Mouse (Mus musculus) liver, embryonic 16.5 days (tissue): ENCODE data around the gene Gpr162. TPM values are rescaled to one million over a fixed set of nuclear protein-coding genes. Genes with fewer than 3 reads are reported as not detected.

Experiments
- ATAC-seq: fragments of 200-750 bp; cut with Nextera tagmentation; 2 replicates; pipeline ENCODE4 v1.8.0; 2017; ENCODE audit warnings: low read depth, mild to moderate bottlenecking, moderate number of reproducible peaks, moderate library complexity
- H3K27ac ChIP-seq: fragments of 300-500 bp; sonication (generic); 2 replicates; pipeline ENCODE4 v1.5.1; 2014; ENCODE audit warnings: mild to moderate bottlenecking, low read length
- H3K27me3 ChIP-seq: fragments of 300-500 bp; sonication (generic); 2 replicates; pipeline ENCODE4 v1.6.1; 2014; ENCODE audit warnings: low read depth, low read length, mixed read lengths; ENCODE audit not compliant: control insufficient read depth, insufficient read depth
- H3K36me3 ChIP-seq: fragments of 300-500 bp; sonication (generic); 2 replicates; pipeline ENCODE4 v1.6.1; 2014; ENCODE audit warnings: mild to moderate bottlenecking; ENCODE audit not compliant: control insufficient read depth, insufficient read depth
- H3K4me1 ChIP-seq: fragments of 300-500 bp; sonication (generic); 2 replicates; pipeline ENCODE4 v1.6.1; 2014; ENCODE audit warnings: low read depth, low read length, mixed read lengths; ENCODE audit not compliant: control insufficient read depth
- H3K4me2 ChIP-seq: fragments of 300-500 bp; sonication (generic); 2 replicates; pipeline ENCODE4 v1.6.1; 2014; ENCODE audit warnings: low read depth, low read length, mixed read lengths
- H3K4me3 ChIP-seq: fragments of 300-500 bp; sonication (generic); 2 replicates; pipeline ENCODE4 v1.5.1; 2014; ENCODE audit warnings: low read depth, mild to moderate bottlenecking, low read length
- H3K9ac ChIP-seq: fragments of 300-500 bp; sonication (generic); 2 replicates; pipeline ENCODE4 v1.6.1; 2014; ENCODE audit warnings: low read depth, low read length
- H3K9me3 ChIP-seq: fragments of 300-500 bp; sonication (generic); replicated peaks from 2 replicates; pipeline ENCODE4 v1.6.1; 2016; ENCODE audit warnings: low read length; ENCODE audit not compliant: control insufficient read depth
- WGBS: fragments of 180-500 bp; shearing (Covaris S2); extraction: QIAGEN DNeasy Blood & Tissue Kit; methylation state at CpG from one replicate; pipeline ENCODE4 v1.1.7; 2014; ENCODE audit not compliant: insufficient replicate concordance; 5-methylcytosine and 5-hydroxymethylcytosine counted together
- polyA plus RNA-seq: library from polyadenylated mRNA; unstranded; fragments of >200 nt; fragmentation: Nextera tagmentation; extraction: Ambion mirVana; gene quantifications from 2 replicates; pipeline ENCODE4 v1.2.1, GENCODE M21; 2015

Gene Gpr162
- polyA plus RNA-seq, 1 experiment from 2014 or later = 0.02 TPM

- Histone ChIP-seq H3K27ac (no peak overlapping the region), H3K4me2 (no peak overlapping the region), H3K9ac (no peak overlapping the region), H3K4me1 (peaks cover 19% of the 10 kb centered on the region), H3K27me3 (no peaks in the 10 kb centered on the region), H3K4me3 (no peak overlapping the region), H3K9me3 (no peaks in the 10 kb centered on the region), H3K36me3 (peaks cover 32% of the 10 kb centered on the region)
- WGBS = 89% methylated on average over 8 of the region's 8 CpGs
- ATAC-seq = no peak
These were observed 46.2 kb downstream of the Gpr162 start for GRCm38 (mm10) chr6:124817563-124817962.

GRCm38 (mm10) chr6:124817125-124817524 is 46.7 kb downstream of the Gpr162 start:
- no peak overlapping the region for H3K27ac ChIP-seq

GRCm38 (mm10) chr6:124816611-124817010 is 47.2 kb downstream of the Gpr162 start:
- Histone ChIP-seq H3K4me2 (no peak overlapping the region), H3K27ac (no peak overlapping the region), H3K4me3 (no peak overlapping the region), H3K9me3 (no peaks in the 10 kb centered on the region), H3K27me3 (no peaks in the 10 kb centered on the region), H3K4me1 (peaks cover 29% of the 10 kb centered on the region), H3K9ac (no peak overlapping the region), H3K36me3 (peaks cover 37% of the 10 kb centered on the region)
- WGBS = 81% methylated on average over 4 of the region's 4 CpGs
- ATAC-seq = no peak

More at GRCm38 (mm10) chr6:124817125-124817524, 46.7 kb downstream of the Gpr162 start:
- H3K4me2 ChIP-seq = no peak overlapping the region
- H3K36me3 ChIP-seq = peaks cover 34% of the 10 kb centered on the region
- no peak overlapping the region for H3K9ac ChIP-seq
- peaks cover 24% of the 10 kb centered on the region for H3K4me1 ChIP-seq
- no peaks in the 10 kb centered on the region for H3K9me3 ChIP-seq
- WGBS = 86% methylated on average over 11 of the region's 11 CpGs
- H3K4me3 ChIP-seq = no peak overlapping the region
- ATAC-seq = no peak
- H3K27me3 ChIP-seq = no peaks in the 10 kb centered on the region

GRCm38 (mm10) chr6:124814858-124815774 is 48.7 kb downstream of the Gpr162 start:
- peaks cover 32% of the 10 kb centered on the region for H3K4me1 ChIP-seq
- no peak for ATAC-seq
- H3K9ac ChIP-seq = no peak overlapping the region
- H3K27ac ChIP-seq = no peak overlapping the region
- H3K36me3 ChIP-seq = peaks cover 32% of the 10 kb centered on the region
- 71% methylated on average over 9 of the region's 9 CpGs for WGBS
- H3K4me3 ChIP-seq = no peak overlapping the region
- no peaks in the 10 kb centered on the region for H3K9me3 ChIP-seq
- H3K27me3 ChIP-seq = no peaks in the 10 kb centered on the region
- no peak overlapping the region for H3K4me2 ChIP-seq

- H3K4me2 ChIP-seq = peak overlapping the region; percentile 93
- peak overlapping the region; percentile 83 for H3K4me3 ChIP-seq
- 39% methylated on average over 8 of the region's 8 CpGs for WGBS
- no peak for ATAC-seq
- peak overlapping the region; percentile 57 for H3K9ac ChIP-seq
- H3K36me3 ChIP-seq = peaks cover 25% of the 10 kb centered on the region
- no peaks in the 10 kb centered on the region for H3K9me3 ChIP-seq
- no peaks in the 10 kb centered on the region for H3K27me3 ChIP-seq
- peaks cover 38% of the 10 kb centered on the region for H3K4me1 ChIP-seq
- H3K27ac ChIP-seq = 0 out of 2 replicates have a peak overlapping the region, but pooled peaks have one; percentile 34
These were observed 49.3 kb downstream of the Gpr162 start for GRCm38 (mm10) chr6:124814448-124814847.

GRCm38 (mm10) chr6:124813933-124814332 is 49.9 kb downstream of the Gpr162 start, which contains the start of gene Tpi1:
Gene Tpi1 (minus strand): TSS chr6:124814296.
- Histone ChIP-seq H3K27me3 (no peaks in the 10 kb centered on the region), H3K27ac (peak within 1 kb of the TSS; percentile 93), H3K36me3 (peaks cover 23% of the 10 kb centered on the region), H3K9ac (peak within 1 kb of the TSS; percentile 82), H3K9me3 (no peaks in the 10 kb centered on the region), H3K4me3 (peak within 1 kb of the TSS; percentile 83), H3K4me1 (peaks cover 38% of the 10 kb centered on the region), H3K4me2 (peak within 1 kb of the TSS; percentile 93)
- WGBS = under 1% methylated on average over 22 of the region's 22 CpGs
- ATAC-seq = peak; percentile 87

GRCm38 (mm10) chr6:124813496-124813895 is 50.3 kb downstream of the Gpr162 start:
- Histone ChIP-seq H3K4me2 (peak overlapping the region; percentile 93), H3K27me3 (no peaks in the 10 kb centered on the region), H3K27ac (peak overlapping the region; percentile 93), H3K36me3 (peaks cover 23% of the 10 kb centered on the region), H3K9ac (peak overlapping the region; percentile 82), H3K4me1 (peaks cover 40% of the 10 kb centered on the region), H3K4me3 (peak overlapping the region; percentile 83), H3K9me3 (no peaks in the 10 kb centered on the region)
- peak; percentile 66 for ATAC-seq
- 0% methylated on average over 18 of the region's 18 CpGs for WGBS

- Histone ChIP-seq H3K27ac (peak overlapping the region; percentile 93), H3K4me3 (peak overlapping the region; percentile 83), H3K9ac (peak overlapping the region; percentile 82), H3K27me3 (no peaks in the 10 kb centered on the region), H3K4me2 (peak overlapping the region; percentile 93), H3K9me3 (no peaks in the 10 kb centered on the region), H3K4me1 (peaks cover 46% of the 10 kb centered on the region), H3K36me3 (peaks cover 23% of the 10 kb centered on the region)
- WGBS = 24% methylated on average over 9 of the region's 9 CpGs
- ATAC-seq = no peak
These were observed 50.9 kb downstream of the Gpr162 start for GRCm38 (mm10) chr6:124812848-124813247.
